ENCODE assay signal across 20 mouse cellular contexts in genomic region chr4:33554606-33555005, GRCm38 (mm10).
DNase-seq lines count a peak whose midpoint lies in the region; ATAC-seq and TF ChIP-seq lines count a peak whose summit lies in the region.
"Had no signal": no experiment of that assay in that cellular context is flagged by ENCODE, and none has a peak within 500 bp of the region (broad histone marks: within the 10 kb centered on the region; RNA-seq: fewer than 3 reads in every experiment).

No protein-coding gene starts in this region.

- H3K4me3 ChIP-seq in intestine, embryonic 14.5 days (ENCODE audit: low read depth, low read length) = no peak overlapping the region
- no peak overlapping the region for H3K4me3 ChIP-seq in intestine, postnatal 0 days (ENCODE audit: low read depth, low read length)
- no peak overlapping the region for H3K4me3 ChIP-seq in kidney, embryonic 16.5 days (ENCODE audit: low read length)
- H3K4me3 ChIP-seq: forebrain, embryonic 13.5 days; hindbrain, embryonic 13.5 days; limb, embryonic 10.5 days had no signal

- H3K27me3 ChIP-seq in intestine, embryonic 14.5 days (replicated peaks; ENCODE audit: control insufficient read depth, insufficient read depth, low read length) = no peaks in the 10 kb centered on the region
- H3K27me3 ChIP-seq in intestine, postnatal 0 days (replicated peaks; ENCODE audit: control insufficient read depth, insufficient read depth, low read length) = no peaks in the 10 kb centered on the region
- H3K27me3 ChIP-seq in kidney, embryonic 16.5 days (ENCODE audit: insufficient read depth, low read length) = no peaks in the 10 kb centered on the region
- H3K27me3 ChIP-seq: forebrain, embryonic 13.5 days had no signal

- no peak overlapping the region for H3K4me2 ChIP-seq in intestine, embryonic 14.5 days (ENCODE audit: low read length)
- H3K4me2 ChIP-seq in intestine, postnatal 0 days (replicated peaks; ENCODE audit: low read depth) = no peak overlapping the region
- no peak overlapping the region for H3K4me2 ChIP-seq in kidney, embryonic 16.5 days (replicated peaks; ENCODE audit: low read depth, low read length)

- no peak overlapping the region for H3K9ac ChIP-seq in intestine, embryonic 14.5 days (ENCODE audit: low read length)
- H3K9ac ChIP-seq in intestine, postnatal 0 days (ENCODE audit: low read depth, low read length) = no peak overlapping the region
- H3K9ac ChIP-seq in kidney, embryonic 16.5 days (replicated peaks; ENCODE audit: low read length) = no peak overlapping the region
- H3K9ac ChIP-seq: hindbrain, embryonic 13.5 days; liver, postnatal 0 days had no signal

- TF ChIP-seq CTCF in intestine, postnatal 0 days (IDR thresholded peaks at IDR 0.05; ENCODE audit: low read depth) = no peak

- peak; percentile 18 for DNase-seq in intestine, embryonic 14.5 days (ENCODE audit: low spot score)
- DNase-seq in thymus, postnatal 4 days = peak; percentile 12
- no peak for DNase-seq in thymus, postnatal 14 days
- peak; percentile 43 for DNase-seq in cerebellum, adult 9-11 months
- no peak for DNase-seq in spleen, postnatal 14 days (ENCODE audit: low spot score in 2 of 2)
- DNase-seq: gastrocnemius, postnatal 14 days; heart, postnatal 10 days; kidney, adult 9 months; kidney, postnatal 36 days; layer of hippocampus, adult 9-11 months; liver, postnatal 0 days; lung, postnatal 10 days; right cerebral cortex, postnatal 4 days had no signal

- H3K36me3 ChIP-seq in intestine, embryonic 14.5 days (ENCODE audit: control insufficient read depth, insufficient read depth, low read length) = no peaks in the 10 kb centered on the region
- no peaks in the 10 kb centered on the region for H3K36me3 ChIP-seq in intestine, postnatal 0 days (ENCODE audit: control insufficient read depth, insufficient read depth)
- H3K36me3 ChIP-seq in kidney, embryonic 16.5 days (ENCODE audit: insufficient read depth, low read length) = no peaks in the 10 kb centered on the region
- H3K36me3 ChIP-seq: hindbrain, embryonic 13.5 days; limb, embryonic 10.5 days had no signal

- H3K4me1 ChIP-seq in intestine, embryonic 14.5 days (replicated peaks; ENCODE audit: control insufficient read depth, insufficient read depth, low read length) = peaks cover 3% of the 10 kb centered on the region; the same call in 1 of the 2 replicates
- no peaks in the 10 kb centered on the region for H3K4me1 ChIP-seq in intestine, postnatal 0 days (replicated peaks; ENCODE audit: control insufficient read depth, insufficient read depth, low read length)
- peaks cover 7% of the 10 kb centered on the region for H3K4me1 ChIP-seq in kidney, embryonic 16.5 days (ENCODE audit: insufficient read depth, low read length)

- no peak overlapping the region for H3K27ac ChIP-seq in intestine, embryonic 14.5 days (ENCODE audit: low read depth)
- H3K27ac ChIP-seq in intestine, postnatal 0 days (ENCODE audit: low read depth, low read length) = no peak overlapping the region
- H3K27ac ChIP-seq in kidney, embryonic 16.5 days (ENCODE audit: low read length) = no peak overlapping the region
- H3K27ac ChIP-seq: forebrain, embryonic 13.5 days; hindbrain, embryonic 13.5 days; limb, embryonic 10.5 days; stomach, postnatal 0 days had no signal

- H3K9me3 ChIP-seq in intestine, embryonic 14.5 days (ENCODE audit: control insufficient read depth, low read length) = no peaks in the 10 kb centered on the region
- no peaks in the 10 kb centered on the region for H3K9me3 ChIP-seq in intestine, postnatal 0 days (ENCODE audit: control insufficient read depth)
- 0 out of 2 replicates have a peak, but pooled peaks cover 4% of the 10 kb centered on the region for H3K9me3 ChIP-seq in kidney, embryonic 16.5 days (ENCODE audit: low read length)
- H3K9me3 ChIP-seq: hindbrain, embryonic 13.5 days; limb, embryonic 10.5 days had no signal

- WGBS in intestine, embryonic 14.5 days = 35% methylated on average over 6 of the region's 6 CpGs
- 40% methylated on average over 6 of the region's 6 CpGs for WGBS in intestine, postnatal 0 days
- WGBS in kidney, embryonic 16.5 days = 41% methylated on average over 6 of the region's 6 CpGs

- ATAC-seq in intestine, embryonic 14.5 days (replicated peaks; ENCODE audit: low FRiP score, low TSS enrichment, low read depth) = no peak
- ATAC-seq in intestine, postnatal 0 days = no peak
- no peak for ATAC-seq in kidney, embryonic 16.5 days (ENCODE audit: low FRiP score, low TSS enrichment)
- ATAC-seq: forebrain, embryonic 13.5 days; inflammation-experienced regulatory T-cells, adult 6 months; liver, postnatal 0 days had no signal

Comparison
In these comparisons a context has a peak if more than half of its experiments do, and no peak if none do; other contexts are left out.
1. DNase-seq: peak in intestine, embryonic 14.5 days (single experiment), thymus, postnatal 4 days (single experiment) and cerebellum, adult 9-11 months (single experiment); none in thymus, postnatal 14 days (single experiment) and spleen, postnatal 14 days (0 of 2).